Mouse (Mus musculus) cortical plate, adult 2 months (tissue): Measurements from ENCODE around the gene Abt1. TPM values are rescaled to one million over a fixed set of nuclear protein-coding genes. Genes with fewer than 3 reads are reported as not detected.

Experiments
- H3K27ac ChIP-seq: fragments of 200-500 bp; 2 replicates; pipeline ENCODE4 v1.5.1; 2012; ENCODE audit warnings: low read length, control low read depth, inconsistent platforms; ENCODE audit not compliant: insufficient read depth
- H3K4me1 ChIP-seq: fragments of 200-500 bp; 2 replicates; pipeline ENCODE4 v1.6.1; 2011; ENCODE audit warnings: low read length; ENCODE audit not compliant: control insufficient read depth, insufficient read depth
- H3K4me3 ChIP-seq: fragments of 200-500 bp; 2 replicates; pipeline ENCODE4 v1.5.1; 2011; ENCODE audit warnings: mild to moderate bottlenecking, low read length, control low read depth; ENCODE audit not compliant: insufficient read depth
- CTCF ChIP-seq: fragments of 200-500 bp; IDR thresholded peaks from 2 replicates; pipeline ENCODE4 v1.5.1; 2011; ENCODE audit warnings: mild to moderate bottlenecking, control low read depth, low read length; ENCODE audit not compliant: insufficient read depth; ENCODE audit errors: extremely low read depth
- POLR2A ChIP-seq: fragments of 200-500 bp; IDR thresholded peaks from 2 replicates; pipeline ENCODE4 v1.6.1; 2011; ENCODE audit warnings: mild to moderate bottlenecking, low read length, control low read depth; ENCODE audit not compliant: insufficient read depth; ENCODE audit errors: extremely low read depth
- polyA plus RNA-seq: library from polyadenylated mRNA; depleted of rRNA; stranded (reverse); fragments of >200 nt; gene quantifications from 2 replicates; pipeline ENCODE4 v1.2.3, GENCODE M21; 2012

Gene Abt1
- polyA plus RNA-seq, 1 experiment = 7.8 TPM

DNA sequence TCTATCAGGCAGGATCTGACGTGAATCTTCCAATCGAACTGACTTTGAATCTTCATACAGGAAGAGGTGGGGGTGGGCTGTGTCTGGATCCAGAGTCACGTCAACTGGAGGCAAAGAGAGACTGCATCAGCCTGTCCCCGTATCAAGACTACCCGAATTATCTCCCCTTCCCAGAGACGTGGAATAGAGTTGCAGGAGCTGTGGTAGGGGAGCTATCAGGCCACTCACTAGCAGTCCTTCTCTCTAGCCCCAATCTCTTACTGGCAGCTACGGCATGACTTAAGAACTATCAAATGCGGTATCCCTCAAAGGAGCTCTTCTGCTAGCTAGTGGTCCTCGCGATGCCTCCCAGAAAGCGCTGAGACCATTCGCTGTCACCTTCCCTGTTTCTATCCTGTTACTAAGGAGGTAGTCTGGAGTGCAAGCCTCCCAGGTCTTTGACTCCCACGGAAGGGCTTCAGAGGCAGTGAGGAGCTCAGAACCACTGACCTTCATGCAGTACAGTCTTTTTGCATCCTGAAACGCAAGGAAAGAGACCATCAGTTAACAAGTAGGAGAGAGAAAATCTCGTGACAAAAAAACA is 35.7 kb upstream of the Abt1 start:
- Histone ChIP-seq H3K4me1 (no peaks in the 10 kb centered on the region), H3K4me3 (no peak overlapping the region), H3K27ac (no peak overlapping the region)
- no peak for TF ChIP-seq CTCF
- no peak for TF ChIP-seq POLR2A

DNA sequence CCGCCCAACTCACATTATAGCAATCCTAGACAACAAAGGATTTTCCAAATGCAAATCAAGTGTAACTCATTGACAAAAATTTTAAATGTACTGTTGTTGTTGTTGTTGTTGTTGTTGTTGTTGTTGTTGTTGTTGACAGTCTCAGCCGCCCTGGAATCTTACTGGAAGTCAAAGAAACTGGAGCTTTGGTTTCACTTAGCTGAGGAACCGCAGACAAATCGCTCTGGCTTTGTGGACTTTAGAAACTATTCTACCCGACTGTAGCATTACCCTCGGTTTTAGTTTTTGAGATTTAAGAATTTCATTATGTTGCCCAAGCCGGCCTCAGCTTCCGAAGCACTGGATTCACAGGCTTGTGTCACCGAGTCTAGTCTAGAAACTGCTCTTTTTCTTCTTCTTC is 30.3 kb upstream of the Abt1 start:
- H3K4me3 ChIP-seq = peak overlapping the region; percentile 62
- no peaks in the 10 kb centered on the region for H3K4me1 ChIP-seq
- H3K27ac ChIP-seq = no peak overlapping the region
- TF ChIP-seq CTCF = no peak
- no peak for TF ChIP-seq POLR2A

DNA sequence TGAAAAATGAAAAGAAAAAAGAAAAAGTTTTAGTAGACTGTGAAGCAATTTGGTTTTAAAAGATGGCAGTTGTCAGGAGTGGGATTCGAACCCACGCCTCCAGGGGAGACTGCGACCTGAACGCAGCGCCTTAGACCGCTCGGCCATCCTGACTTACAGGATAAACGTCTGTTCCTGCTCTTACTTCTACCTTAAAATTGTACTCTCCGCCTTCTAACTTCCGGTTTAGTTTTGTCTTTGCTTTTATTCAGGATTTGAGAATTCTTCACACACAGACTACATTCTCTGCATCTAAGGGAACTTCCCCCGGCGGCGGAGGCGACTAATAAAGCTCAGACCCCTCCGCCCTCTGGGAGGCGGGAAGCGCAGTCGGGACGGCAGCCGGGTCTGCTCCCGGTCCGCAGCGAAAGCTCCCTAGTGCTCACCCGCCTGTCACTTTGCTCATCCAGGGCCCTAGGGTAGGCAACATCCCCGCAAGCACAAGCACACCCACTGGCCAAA is 29.7 kb upstream of the Abt1 start:
- Histone ChIP-seq H3K4me1 (no peaks in the 10 kb centered on the region), H3K4me3 (peak overlapping the region; percentile 62), H3K27ac (no peak overlapping the region)
- TF ChIP-seq POLR2A (no peak), CTCF (no peak)

DNA sequence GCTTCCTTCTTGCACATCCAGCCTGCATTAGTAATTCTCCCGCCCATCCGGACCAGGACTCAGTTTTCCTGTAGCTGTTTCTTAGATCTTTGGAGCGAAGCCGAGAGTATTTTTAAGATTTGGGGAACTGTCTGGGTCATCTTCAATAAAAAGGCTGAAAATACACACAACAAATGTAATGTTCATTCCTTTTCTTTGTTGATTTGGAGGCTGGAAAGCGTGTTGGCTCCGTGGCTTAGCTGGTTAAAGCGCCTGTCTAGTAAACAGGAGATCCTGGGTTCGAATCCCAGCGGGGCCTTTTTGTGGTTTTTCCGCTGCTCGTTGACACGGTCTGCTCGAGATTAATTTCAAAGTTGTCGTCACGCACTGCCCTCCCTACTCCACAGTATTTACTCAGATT is 26.7 kb upstream of the Abt1 start:
- H3K4me1 ChIP-seq = no peaks in the 10 kb centered on the region
- TF ChIP-seq CTCF (no peak), POLR2A (no peak)
- H3K4me3 ChIP-seq = peak overlapping the region; percentile 50
- no peak overlapping the region for H3K27ac ChIP-seq

DNA sequence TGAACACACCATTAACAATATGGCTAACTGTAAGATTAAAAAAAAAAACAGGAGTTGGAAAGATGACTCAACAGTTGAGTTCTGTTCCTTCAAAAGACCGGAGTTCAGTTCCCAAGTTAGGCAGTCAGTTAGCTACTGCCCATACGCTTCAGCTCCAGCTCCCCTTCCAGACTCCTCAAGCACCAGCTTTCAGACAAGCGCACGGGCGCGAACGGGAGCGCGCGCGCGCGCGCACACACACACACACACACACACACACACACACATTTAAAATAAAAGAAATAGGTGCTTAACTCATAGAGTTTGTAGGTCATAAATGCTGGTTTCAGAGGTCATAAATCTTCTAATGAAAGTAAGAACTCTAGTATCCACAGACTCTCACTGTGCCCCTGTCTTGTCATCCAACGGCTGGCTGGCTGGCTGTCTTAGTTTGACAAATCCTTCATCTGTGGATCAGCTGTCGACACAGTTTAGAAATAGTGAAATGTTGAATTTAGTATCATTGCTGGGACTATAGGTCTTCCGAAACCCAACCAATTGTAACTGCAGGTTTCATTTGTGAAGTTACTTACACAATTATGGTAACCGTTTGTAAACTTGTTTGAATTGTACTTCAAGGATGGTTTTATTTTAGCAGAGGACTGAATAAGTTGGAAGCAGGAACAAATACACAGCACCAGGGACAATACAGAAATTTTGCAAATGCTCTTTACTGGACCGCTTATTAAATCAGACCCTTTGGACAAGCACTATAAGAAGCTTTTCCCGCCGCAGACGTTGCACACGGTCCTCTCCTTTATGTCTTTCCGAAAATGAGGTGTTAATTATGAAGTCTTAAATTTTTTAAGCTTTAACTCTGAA is 25.8 kb upstream of the Abt1 start:
- no peak for TF ChIP-seq POLR2A
- TF ChIP-seq CTCF = no peak
- H3K27ac ChIP-seq = no peak overlapping the region
- H3K4me3 ChIP-seq = peak overlapping the region; percentile 50
- H3K4me1 ChIP-seq = peaks cover 1% of the 10 kb centered on the region; the same call in 1 of the 2 replicates

DNA sequence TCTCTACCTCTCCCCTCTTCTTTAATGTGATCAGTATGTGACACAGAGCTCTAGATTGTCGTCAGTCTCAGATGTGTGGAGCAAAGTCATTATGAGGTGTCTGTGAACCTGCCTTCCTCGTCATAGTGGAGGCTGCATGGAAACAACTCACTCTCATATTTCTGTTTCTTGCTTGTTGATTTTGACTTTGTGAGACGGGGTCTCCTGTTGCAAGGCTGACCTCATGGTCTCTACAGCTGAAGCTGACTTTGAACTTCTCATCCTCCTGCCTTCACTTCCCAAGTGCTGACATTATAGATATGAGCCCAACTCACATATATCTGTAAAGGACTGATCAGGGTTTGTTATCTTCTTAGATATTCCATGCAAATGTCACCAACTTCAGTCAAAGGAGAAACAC is 25.1 kb upstream of the Abt1 start:
- H3K27ac ChIP-seq = no peak overlapping the region
- TF ChIP-seq CTCF = no peak
- TF ChIP-seq POLR2A = no peak
- peak overlapping the region; percentile 50; the same call in 1 of the 2 replicates for H3K4me3 ChIP-seq
- H3K4me1 ChIP-seq = peaks cover 2% of the 10 kb centered on the region; the same call in 1 of the 2 replicates

DNA sequence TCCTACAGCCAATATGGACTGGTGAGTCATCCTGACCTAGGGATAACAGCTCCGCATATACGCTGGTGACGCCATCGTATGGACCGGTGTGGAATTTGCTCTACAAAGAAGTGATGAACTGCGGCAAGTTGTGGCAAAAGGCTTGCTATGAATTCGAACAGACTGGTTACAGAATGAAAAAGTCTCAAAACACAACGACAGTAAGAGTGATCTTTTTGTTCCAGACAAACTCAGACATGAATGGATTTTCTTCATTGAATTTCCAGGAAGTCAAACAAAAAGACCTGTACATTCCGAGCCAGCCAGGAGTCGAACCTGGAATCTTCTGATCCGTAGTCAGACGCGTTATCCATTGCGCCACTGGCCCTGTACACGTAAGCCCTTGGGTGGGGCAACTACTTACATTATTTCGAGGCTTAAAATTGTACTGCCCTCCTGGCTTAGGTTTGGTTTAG is 22.9 kb upstream of the Abt1 start:
- Histone ChIP-seq H3K4me1 (peaks cover 2% of the 10 kb centered on the region; the same call in 1 of the 2 replicates), H3K27ac (no peak overlapping the region), H3K4me3 (peak overlapping the region; percentile 56)
- TF ChIP-seq CTCF (0 out of 2 replicates have a peak, but pooled peaks have one; percentile 12), POLR2A (no peak)

DNA sequence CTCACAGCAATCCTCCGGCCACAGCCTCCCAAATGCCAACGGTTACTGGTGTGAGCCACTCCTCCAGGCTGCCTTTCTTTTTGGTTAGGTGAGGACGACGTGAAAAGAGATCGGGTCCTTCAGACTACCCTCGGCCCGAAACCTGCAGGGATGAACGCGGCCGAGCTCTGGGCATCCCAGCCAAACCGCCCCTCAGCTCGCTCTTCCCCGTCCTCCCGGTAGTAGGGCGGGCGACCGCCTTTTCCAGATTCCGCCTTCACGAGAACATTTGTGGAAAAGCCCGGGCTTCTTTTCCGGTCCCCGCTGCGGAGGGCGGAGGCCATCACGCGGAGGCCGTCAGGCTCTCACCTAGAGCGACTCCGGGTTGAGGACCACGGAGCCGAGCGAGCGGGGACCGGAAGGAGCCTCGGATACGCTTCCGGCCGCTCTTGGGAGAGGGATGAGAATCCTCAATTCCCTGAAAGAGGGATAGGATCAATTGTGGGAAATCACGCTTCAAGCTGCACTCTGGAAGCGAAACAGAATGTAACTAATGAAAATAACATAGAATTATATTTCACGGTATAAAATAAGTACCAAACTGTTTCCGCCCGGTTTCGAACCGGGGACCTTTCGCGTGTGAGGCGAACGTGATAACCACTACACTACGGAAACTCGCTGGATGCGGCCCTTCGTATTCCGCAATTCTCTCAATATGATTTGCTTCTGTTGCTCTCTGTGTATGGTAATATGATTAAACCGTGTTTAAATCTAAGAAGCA is 22.1 kb upstream of the Abt1 start:
- H3K27ac ChIP-seq = peak overlapping the region; percentile 69
- no peak for TF ChIP-seq CTCF
- TF ChIP-seq POLR2A = peak; percentile 60
- peaks cover 2% of the 10 kb centered on the region; the same call in 1 of the 2 replicates for H3K4me1 ChIP-seq
- H3K4me3 ChIP-seq = peak overlapping the region; percentile 56

DNA sequence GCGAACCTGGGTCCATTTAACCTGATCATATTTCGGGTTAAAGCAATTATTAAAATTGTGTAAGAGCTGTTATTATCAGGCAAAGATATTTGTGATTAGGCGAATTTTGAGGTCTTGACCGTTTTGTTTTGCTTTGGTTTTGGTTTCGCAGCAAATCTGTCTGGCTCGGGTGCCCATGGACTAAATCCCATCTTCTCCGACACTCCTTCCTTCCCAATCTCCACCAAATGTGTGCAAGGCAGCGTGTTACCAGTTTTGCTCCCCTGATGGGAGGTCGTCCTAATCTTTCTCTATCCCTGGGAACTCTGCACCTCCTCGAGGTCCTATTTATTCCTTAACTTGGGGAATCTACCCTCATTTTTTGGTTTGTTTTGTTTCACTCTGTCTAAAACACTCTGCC is 21.5 kb upstream of the Abt1 start:
- TF ChIP-seq CTCF = no peak
- no peak for TF ChIP-seq POLR2A

More for the DNA sequence above, 21.5 kb upstream of the Abt1 start:
- H3K4me1 ChIP-seq = peaks cover 2% of the 10 kb centered on the region; the same call in 1 of the 2 replicates
- H3K27ac ChIP-seq = peak overlapping the region; percentile 69; the same call in 1 of the 2 replicates
- H3K4me3 ChIP-seq = peak overlapping the region; percentile 56
